Mouse (Mus musculus) kidney, adult 9 months (tissue): ENCODE measurements around the gene Rnf157.

Experiments
- DNase-seq: peaks from one replicate; pipeline ENCODE4 v3.0.0; 2022

The Rnf157 gene

DNA sequence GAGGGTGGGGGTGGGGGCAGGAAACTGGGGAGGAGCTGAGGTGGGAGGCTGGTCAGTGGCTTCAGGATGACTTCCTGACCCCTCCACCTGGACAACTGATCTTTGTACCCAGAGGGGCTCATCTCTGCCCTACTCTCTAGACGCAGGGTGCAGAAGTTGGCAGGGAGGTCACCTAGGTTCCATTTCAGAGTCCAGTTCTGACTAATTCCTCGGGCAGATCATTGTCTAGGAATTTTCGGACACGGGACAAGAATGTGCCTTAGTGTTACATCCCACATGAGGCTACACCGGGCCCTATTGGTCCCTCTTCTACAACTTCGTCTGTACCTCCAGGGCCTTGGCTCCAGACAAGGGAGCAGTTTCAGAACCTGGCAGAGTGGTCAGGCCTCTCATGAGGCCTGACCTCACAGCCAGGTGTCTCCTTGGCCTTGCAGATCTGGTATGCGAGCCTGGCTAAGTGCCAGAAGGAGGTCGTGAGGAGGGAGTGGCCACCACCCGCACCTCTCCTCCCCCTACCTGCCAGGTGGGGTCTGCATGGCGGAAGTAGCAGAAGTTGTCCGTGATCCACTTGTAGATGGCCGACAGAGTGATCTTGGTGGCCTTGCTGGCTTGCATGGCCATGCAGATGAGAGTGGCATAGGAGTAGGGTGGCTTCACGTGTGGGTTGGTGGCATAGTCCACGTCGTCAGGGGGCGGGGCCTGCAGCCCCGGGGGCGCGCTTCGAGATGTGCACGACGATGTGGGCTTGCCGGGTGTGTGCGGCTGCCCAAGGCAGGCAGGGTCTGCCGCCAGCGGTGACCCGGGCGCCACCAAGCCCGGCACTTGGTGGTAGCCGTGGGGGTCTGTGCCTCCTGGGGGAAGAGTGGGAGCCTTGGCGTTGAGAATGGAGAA is 79.1 kb downstream of the Rnf157 start:
- DNase-seq, result peak; percentile 76

DNA sequence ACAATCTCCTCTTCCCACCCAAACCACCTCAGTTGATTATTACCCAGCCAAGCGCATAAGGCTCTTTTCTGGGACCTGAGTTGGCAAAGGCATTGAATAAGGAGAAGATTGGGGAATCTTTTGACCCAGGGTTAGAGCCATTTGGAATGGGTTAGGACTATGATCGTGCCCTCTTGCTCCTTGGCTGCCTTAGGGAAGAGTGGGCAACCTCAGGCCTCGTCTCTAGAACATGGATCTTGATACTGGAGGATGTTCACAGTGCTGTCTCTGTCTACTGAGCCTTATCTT is 79.9 kb downstream of the Rnf157 start:
- peak; percentile 61 for DNase-seq

DNA sequence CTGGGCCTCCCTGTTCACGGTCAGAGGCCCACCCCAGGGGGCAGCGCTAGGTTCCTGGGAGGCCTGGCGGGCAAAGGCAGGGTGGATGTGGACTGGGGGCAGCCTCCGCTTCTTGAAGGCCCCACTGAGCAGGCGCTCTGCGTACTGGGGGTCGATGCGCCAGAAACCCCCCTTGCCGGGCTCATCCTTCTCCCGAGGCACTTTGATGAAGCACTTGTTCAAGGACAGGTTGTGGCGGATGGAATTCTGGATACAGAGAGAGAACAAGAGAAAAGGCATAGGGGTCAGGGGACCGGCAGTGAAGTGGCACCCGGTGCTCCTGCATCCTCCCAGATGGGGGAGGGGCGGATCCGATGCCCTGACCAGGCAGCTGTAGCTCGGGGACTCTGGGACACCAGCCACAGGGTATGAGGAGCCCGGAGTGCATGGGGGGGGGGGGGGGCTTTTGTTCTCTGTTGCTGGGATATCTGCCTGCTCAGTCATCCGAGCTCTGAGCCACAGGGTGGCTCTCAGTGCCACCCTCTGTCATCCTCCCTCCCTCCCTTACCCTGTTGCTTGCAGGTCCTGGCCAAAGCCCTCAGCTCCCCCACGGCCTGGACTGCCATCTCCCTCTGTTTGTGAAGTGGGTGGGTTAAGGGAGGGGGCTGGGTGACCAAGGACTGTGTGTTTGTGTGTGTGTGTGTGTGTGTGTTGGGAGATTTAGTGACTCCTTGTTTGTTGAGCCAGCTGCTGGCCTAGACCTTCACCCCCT is 80.4 kb downstream of the Rnf157 start:
- DNase-seq, result no peak

DNA sequence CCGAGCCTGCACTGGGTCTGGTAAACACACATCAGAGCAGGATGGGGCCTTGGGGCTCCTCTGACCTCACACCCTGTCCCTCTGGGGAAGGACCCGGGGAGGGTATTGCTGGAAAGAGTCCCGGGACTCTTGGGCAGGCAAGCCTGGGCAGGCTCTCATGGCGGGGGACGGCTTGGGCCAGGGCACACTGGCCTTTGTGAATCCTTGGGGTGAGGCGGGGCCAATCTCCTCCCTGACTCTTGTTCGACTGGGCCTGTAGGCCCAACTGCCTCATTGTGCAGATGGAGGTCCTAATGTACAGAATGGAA is 82.7 kb downstream of the Rnf157 start:
- DNase-seq, result no peak

DNA sequence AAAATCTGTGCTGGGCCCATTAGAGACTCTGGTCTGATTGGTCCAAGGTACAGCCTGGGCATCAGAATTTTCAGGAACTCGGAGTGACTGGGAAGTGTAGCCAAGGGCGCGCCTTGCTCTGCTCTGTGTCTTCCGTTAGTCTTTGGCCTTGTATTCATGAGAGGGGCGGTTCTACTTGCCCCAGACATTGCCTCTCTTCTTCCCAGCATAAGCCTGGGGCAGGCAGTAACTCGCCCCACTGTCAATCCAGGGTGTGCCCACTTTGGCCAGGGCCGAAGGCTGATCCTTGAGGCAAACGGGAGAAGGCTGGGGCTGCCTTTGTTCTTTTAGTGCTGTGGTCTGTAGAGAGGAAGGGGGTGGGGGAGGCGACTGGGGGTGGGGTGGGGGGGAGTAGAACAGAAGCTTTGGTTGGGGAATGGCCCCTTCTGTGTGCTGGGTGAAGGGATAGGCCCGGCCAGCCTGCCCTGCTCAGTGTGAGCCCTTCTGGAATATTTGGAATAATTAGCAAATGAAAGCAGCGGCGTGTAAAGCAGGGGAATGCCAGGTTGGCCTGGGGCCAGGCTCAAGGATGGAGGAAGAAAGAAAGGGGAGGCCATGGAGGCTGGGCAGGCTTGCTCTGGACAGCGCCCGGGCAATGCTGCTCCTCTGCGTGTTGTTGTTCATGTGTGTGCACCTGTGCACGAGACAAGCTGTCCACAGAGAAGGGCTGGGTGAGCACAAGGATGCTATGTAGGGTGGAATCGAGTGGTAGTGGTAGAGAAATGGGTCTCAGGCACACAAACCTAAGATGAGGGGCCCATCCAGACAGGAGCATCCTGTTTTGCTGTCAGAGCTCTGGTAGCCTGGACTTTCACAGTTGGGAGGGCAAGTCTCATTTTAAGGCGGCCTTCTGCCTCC is 83.3 kb downstream of the Rnf157 start:
- DNase-seq, result peak; percentile 56

DNA sequence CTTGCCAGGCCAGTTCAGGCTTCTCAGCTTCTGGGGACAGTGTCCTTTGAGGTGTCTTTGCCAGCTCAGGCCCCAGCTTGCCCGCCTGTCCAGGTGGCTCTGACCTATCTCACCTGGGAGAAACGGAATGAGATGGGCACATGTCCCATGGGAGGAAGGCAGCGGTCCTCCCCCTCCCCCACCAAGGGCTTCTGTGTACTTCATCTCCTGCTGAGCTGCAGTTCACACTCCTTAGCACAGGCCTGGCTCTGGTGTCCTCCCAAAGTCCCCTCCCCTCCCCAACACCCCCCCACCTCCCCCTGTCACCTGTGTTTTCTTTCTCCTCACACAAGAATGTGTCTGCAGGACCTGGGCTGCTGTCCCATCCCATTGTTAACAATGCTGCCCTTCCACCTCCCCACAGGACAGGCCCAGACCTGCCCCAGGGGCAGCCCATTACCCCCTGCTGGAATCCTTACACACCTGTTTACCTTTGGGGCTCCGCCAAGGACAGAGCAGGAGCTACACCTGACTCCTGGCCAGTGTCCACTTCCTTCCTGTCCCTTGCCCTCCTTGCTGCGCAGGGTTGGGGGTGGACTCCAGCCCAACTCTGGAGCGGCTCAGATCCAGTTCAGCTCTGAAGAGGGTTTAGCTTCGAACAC is 85.7 kb downstream of the Rnf157 start:
- DNase-seq, result no peak

DNA sequence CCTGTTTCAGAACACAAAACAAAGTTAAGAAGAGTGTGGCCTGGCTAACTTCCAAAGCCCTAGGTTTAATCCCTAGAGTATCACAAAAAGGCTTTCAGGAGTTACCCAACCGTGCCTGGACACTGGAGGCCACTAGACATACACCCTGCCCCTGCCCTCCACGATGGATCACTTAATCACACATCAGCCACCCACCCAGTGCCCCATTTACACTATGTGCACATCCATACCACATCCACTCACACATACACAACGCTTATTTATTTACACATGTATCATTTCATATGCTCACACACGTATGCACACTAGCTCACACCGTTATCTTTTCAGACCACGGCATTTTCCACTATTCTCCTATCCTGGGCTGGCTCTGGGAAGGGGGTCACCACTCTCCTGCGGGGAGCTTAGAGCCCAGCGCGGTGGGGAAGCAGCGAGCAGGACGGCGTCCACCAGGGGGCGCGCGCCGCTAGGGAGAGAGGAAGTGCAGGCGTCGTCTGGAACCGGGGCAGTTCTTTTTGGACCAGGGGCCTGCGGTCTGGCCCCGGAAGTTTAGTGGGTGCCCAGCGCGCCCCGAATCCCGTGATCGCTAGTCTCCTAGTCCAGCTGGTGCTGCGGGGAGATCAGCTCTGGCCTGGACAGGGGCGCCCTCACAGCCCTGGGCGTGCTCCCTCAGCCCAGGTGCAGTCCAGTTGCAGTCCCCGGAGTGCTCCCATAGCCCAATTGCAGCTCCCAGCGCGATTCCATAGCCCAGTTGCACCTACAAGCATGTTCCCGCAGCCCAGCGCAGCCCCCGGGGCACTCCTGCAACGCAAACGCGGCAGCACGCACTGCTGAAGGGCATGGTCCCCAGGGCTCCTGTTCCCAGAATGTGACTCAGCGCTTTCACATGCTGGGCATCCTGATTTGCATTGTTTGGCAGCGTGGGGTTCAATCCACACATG is 93.8 kb downstream of the Rnf157 start:
- DNase-seq, result peak; percentile 80

DNA sequence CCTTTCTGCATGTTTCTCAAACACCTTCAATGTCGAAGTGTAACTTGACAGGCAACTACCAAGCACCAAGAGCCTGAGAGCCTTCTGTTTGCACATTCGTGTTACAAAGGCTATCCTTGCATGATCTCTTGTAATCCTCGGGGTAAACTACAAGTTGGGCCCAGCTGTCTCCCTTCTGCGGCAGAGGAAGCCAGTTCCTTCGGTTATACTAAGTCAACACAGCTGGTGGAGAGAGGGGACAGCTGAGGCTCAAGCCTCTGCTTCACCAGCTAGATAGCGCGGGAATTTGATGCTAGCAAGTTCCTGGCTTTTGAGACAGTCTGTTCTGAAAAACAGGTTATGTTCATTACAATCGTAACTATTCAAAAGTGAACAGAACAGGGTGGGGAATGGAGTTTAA is 100.5 kb downstream of the Rnf157 start:
- no peak for DNase-seq

DNA sequence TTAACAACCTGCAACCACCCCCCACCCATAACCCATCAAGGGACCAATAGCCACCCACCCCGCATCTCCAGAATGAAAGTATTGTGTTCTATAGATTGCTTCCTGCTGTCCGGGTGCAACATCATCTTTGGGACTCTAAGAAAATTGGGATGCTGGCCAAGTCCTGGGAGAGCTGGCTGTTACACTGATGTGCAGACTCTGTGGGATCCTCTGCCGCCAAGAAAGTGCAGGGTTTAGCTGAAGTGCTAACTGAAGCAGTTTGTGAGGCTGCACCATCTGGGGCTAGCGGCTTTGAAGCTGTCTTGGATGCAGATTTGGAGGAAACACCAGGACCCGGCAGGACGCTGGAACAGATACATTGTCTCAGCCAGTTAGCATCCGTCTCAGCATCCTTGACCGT is 101.7 kb downstream of the Rnf157 start:
- DNase-seq, result no peak

DNA sequence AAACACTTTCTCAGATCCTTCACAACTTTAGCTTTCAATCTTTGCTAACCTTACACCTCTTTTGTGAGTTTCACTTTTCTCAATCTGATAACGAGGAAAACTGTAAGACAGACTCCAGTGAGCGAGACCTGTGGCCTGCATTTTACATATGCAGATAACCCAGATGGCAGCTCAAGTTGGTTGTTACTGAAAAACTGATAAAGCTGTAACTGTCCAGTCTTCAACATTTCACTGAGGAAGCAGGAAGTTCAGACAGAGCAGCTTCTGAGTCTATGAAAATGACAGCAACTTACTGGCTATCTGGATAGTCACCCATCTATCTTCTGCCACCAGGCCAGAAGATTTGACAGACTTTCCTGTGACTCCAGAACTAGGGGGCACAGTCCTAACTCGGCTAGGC is 103.2 kb downstream of the Rnf157 start:
- DNase-seq, result no peak

DNA sequence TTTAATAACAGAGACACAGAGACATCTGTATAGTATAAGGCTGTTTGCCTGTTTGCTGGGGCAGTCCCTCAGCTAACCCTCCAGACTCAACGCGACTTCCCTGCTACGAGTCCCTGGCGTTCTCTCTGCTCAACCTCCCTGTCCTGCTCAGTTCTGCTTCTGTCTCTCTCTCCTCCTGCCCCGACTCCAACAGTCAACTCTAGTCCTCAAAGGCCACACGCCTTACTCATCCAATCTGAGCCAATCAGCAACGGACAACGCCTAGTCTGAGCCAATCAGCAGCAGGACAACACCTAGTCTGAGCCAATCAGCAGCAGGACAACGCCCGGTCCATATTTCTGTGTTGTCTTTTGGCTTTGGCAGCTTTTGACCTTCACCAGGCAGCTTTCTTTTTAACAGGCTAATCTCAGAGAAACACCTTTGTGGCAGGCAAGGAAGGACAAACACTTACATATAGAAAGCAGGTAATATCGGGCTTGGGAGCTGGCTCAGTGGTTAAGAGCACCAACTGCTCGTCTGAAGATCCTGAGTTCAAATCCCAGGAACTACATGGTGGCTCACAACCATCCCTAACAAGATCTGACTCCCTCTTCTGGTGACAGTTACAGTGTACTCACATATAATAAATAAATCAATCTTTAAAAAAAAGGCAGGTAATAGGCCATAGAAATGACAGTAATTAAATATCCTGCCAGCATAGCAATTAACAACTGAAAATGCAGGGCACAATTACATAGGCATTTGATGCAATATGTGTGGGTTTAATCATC is 104.9 kb downstream of the Rnf157 start:
- no peak for DNase-seq

DNA sequence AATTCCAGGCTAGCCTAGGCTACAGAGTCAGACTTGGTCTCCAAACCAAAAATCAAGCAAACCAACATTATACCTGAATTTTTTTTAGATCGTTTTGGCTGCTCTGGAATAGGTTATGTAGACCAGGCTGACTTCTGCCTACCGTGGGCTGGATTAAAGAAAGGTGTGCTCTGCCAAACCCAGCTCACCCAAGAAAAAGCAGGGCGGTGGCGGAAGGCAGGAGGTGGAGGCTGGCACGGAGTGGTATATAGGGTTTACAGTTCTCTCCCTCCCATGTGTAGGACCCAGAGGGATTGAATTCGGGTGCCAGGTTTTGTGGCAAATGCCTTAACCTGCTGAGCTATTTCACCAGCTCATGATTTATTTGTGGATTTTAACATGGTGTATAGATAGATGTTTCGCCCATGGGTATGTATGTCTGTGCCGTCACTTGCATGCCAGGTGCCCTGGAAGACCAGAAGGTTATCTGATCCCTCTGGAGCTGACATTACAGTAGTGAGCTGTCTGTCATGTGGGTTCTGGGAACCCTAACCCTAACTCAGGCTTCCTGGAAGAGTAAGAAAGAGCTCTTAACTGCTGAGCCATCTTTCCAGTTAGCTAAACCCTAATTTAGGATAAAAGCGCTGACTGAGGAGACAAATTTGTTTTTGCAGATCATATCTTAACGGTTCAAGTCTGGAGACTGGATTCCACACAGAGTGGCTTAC is 105.7 kb downstream of the Rnf157 start, which contains the start of gene Exoc7:
Gene Exoc7, minus strand, starts transcription at position 215 of the 707 bp plus-strand sequence.
- DNase-seq, result no peak

DNA sequence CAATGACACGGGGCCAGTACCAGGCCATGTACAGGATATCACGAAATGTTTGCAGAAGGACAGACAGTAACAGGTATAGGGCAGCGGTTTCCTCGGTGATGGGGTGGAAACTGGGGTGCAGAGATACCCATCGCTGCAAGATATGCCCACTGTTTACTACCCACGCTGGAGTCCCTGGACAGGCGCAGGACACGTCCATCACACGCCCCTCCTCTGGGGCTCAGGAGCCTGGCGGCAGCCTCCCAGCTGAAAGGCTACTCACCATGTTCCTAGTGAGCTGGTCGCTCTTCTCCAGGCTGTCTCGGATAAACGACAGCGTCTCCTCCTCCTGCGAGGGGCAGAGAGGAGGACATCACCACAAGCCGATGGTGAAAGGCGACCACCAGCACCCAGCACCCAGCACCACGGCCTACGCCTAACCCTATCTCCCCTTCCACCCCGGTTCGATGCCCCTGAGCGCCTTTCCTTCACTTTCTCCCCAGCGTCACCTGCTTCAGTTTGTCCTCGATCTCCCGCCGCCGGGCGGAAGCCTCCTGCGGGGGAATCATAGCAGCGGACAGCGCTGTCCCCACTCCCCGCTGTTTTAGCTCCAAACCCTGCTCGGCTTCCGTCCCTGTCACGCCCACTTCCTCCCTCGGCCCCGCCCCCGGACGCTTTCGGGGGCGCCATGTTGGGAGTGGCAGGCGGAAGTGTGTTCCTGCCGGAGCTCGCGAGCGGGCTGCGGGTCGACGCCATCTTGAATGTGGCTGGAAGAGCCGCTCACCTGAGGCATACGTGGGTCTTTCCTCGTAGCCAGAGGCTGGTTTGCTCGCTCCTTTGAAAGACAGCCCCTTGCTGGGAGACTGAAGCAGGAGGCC is 106.5 kb downstream of the Rnf157 start:
- DNase-seq, result peak; percentile 93

DNA sequence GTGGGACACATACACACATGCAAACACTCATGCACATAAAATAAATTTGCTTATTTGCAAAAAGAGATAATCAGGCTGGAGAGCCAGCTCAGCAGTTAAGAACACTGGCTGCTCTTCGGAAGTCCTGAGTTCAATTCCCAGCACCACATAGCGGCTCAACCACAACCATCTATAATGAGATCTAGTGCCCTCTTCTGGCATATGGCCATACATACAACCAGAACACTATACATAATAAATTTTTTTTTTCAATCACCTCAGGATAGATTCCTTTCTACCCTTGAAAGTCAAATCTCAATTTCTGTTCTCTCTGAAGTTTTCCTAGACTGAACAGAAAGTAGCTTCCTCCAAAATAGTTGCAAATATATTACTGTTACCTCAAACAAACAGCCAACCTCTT is 107.4 kb downstream of the Rnf157 start:
- no peak for DNase-seq

DNA sequence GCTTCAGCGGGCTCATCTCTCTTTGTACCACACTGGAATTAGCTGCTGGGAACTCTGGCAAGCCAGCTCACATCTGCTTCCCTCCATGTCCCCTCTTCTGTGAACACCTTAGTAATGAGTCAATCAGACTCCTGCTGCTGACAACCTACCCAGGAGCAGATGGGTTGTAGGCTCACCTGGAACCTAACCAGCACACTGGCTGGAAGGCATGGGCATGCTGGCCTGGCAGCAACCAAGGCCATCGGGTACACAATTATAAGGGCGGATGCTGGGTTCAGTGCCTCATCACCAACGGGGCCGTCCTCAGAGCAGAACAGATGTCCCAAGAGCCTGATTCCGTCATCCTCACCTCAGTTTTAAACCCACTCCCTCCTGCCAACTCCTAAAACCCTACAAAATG is 114.2 kb downstream of the Rnf157 start:
- no peak for DNase-seq

DNA sequence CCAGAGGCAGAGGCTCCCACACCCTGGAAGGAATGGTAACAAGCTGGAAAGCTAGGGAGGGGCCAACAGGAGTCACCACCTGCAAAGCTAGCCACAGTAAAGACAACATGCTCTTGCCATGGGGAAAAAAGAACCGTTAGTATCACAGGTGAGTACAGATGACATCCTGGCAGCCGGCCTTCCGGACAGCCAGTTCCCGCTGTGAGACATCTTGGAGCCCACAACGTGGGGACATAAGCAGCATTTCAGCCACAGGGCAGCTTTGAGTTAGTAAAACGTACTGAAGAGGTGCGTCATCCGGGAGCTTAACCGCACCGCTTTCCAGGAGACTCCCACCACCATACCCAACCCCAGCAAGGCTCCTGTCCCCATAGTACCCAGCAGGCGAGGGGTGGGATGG is 114.6 kb downstream of the Rnf157 start:
- DNase-seq, result no peak

DNA sequence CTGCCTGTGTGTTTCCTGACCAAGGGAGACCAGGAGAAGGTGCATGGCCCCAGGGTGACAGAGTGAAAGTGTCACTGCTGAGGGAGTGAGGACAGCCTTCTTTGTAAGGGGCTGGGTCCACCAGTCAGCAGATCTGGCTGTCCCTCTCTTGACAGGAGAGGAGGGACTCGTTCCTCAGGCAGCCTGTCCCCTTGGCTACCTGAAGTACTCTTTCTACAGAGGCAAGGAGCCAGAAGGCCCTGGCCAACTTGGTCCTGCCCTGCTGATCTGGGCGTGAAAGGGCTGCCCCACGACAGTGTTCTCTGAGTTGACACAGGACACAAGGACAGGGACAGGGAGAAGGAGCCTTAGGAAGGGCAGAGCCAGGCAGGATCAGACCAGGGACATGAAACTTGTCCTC is 115.8 kb downstream of the Rnf157 start:
- DNase-seq, result no peak

DNA sequence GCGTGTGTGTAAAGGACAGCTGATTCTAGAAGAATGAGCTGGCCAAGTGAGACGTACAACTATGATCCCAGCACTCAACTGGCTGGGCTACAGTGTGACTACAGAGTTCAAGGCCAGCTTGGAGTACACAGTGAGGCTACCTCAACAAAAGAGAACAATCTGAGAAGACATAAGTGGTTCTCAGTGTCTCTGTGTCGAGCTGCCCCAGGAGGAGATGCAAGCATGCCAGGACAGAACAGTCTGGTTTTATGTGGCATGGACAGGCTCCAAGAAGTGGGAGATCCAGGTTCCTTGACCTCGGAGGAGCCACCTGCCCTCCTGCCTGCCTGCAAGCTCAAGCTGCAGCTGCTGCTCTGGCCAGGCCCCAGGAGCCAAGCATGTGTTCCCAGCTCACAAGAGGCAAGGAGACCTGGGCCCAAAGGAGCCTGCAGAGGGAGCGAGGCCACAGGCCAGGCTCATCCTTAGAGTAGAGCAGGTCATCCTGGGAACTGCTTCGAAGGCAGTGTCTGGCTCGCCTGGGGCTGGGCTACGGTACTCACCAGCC is 116.6 kb downstream of the Rnf157 start:
- DNase-seq, result no peak

DNA sequence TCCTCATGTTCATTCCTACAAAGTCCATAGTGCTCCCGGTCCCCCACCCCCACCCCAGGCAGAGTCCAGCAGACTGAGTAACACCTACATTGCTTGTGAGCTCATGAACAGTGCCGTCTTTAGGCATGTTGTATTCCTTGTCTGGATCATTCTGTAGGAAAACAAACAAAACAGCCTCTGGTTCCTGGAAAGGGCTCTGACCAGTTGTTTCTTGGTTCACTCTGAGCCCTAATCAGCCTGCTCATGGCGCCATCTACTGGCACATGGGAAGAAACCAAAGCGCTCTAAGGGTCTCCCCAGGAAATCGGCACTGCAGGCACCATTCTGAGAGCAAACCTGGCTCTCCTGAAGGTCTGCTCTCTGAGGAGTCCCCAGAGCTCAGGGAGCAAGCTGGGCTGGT is 118.5 kb downstream of the Rnf157 start:
- peak; percentile 68 for DNase-seq
